ENCODE assay signal across 8 mouse cellular contexts in genomic region chr15:81663697-81664561, GRCm38 (mm10). TPM values are rescaled to one million over a fixed set of nuclear protein-coding genes. Genes with fewer than 3 reads are reported as not detected.
DNase-seq lines count a peak whose midpoint lies in the region; ATAC-seq and TF ChIP-seq lines count a peak whose summit lies in the region.

Gene L3mbtl2, plus strand, starts transcription at chr15:81663889.

- H3K9ac ChIP-seq in forebrain, embryonic 12.5 days: peak within 1 kb of the TSS; percentile 57
- H3K9ac ChIP-seq in heart, postnatal 0 days (replicated peaks; ENCODE audit: low read depth, low read length): peak within 1 kb of the TSS; percentile 77
- peak within 1 kb of the TSS; percentile 81 for H3K9ac ChIP-seq in liver, embryonic 16.5 days (ENCODE audit: low read depth, low read length)
- peak within 1 kb of the TSS; percentile 81 for H3K9ac ChIP-seq in neural tube, embryonic 13.5 days

- H3K4me2 ChIP-seq in forebrain, embryonic 12.5 days: peak within 1 kb of the TSS; percentile 86
- H3K4me2 ChIP-seq in heart, postnatal 0 days (ENCODE audit: low read depth, low read length): peak within 1 kb of the TSS; percentile 99
- peak within 1 kb of the TSS; percentile 98 for H3K4me2 ChIP-seq in liver, embryonic 16.5 days (ENCODE audit: low read depth, low read length)
- peak within 1 kb of the TSS; percentile 95 for H3K4me2 ChIP-seq in neural tube, embryonic 13.5 days

- peak within 1 kb of the TSS; percentile 98 for H3K4me3 ChIP-seq in E14TG2a.4 (replicated peaks; ENCODE audit: low read length)
- peak within 1 kb of the TSS; percentile 86 for H3K4me3 ChIP-seq in forebrain, embryonic 12.5 days (replicated peaks)
- H3K4me3 ChIP-seq in heart, postnatal 0 days (ENCODE audit: low read depth, low read length): peak within 1 kb of the TSS; percentile 90
- H3K4me3 ChIP-seq in liver, embryonic 16.5 days (ENCODE audit: low read depth, low read length): peak within 1 kb of the TSS; percentile 93
- peak within 1 kb of the TSS; percentile 91 for H3K4me3 ChIP-seq in neural tube, embryonic 13.5 days
- peak within 1 kb of the TSS; percentile 96 for H3K4me3 ChIP-seq in testis, adult 2 months (ENCODE audit: control insufficient read depth, low read depth, low read length)

- H3K9me3 ChIP-seq in E14TG2a.4 (ENCODE audit: low read length): no peaks in the 10 kb centered on the region
- H3K9me3 ChIP-seq in forebrain, embryonic 12.5 days: no peaks in the 10 kb centered on the region
- no peaks in the 10 kb centered on the region for H3K9me3 ChIP-seq in heart, postnatal 0 days (replicated peaks; ENCODE audit: control insufficient read depth, low read length)
- H3K9me3 ChIP-seq in liver, embryonic 16.5 days (replicated peaks; ENCODE audit: control insufficient read depth, low read length): no peaks in the 10 kb centered on the region
- H3K9me3 ChIP-seq in neural tube, embryonic 13.5 days: no peaks in the 10 kb centered on the region

- TF ChIP-seq EP300 in heart, postnatal 0 days (IDR thresholded peaks at IDR 0.05; ENCODE audit: low read depth): no peak

- peaks cover 65% of the 10 kb centered on the region for H3K4me1 ChIP-seq in E14TG2a.4 (replicated peaks; ENCODE audit: low read depth, low read length)
- H3K4me1 ChIP-seq in forebrain, embryonic 12.5 days: peaks cover 10% of the 10 kb centered on the region
- H3K4me1 ChIP-seq in heart, postnatal 0 days (ENCODE audit: control insufficient read depth, insufficient read depth): peaks cover 7% of the 10 kb centered on the region
- peaks cover 5% of the 10 kb centered on the region for H3K4me1 ChIP-seq in liver, embryonic 16.5 days (ENCODE audit: control insufficient read depth, low read depth, low read length)
- peaks cover 10% of the 10 kb centered on the region for H3K4me1 ChIP-seq in neural tube, embryonic 13.5 days (replicated peaks)
- H3K4me1 ChIP-seq in testis, adult 2 months (ENCODE audit: control insufficient read depth, insufficient read depth, low read length): no peaks in the 10 kb centered on the region

- ATAC-seq in forebrain, embryonic 12.5 days (ENCODE audit: low FRiP score): peak; percentile 99
- ATAC-seq in heart, postnatal 0 days (ENCODE audit: insufficient read depth, low read depth): peak; percentile 100
- ATAC-seq in liver, embryonic 16.5 days (ENCODE audit: low read depth): peak; percentile 100
- ATAC-seq in neural tube, embryonic 13.5 days (ENCODE audit: low read depth): peak; percentile 99

- H3K36me3 ChIP-seq in E14TG2a.4 (ENCODE audit: insufficient read depth, low read length): peaks cover 22% of the 10 kb centered on the region
- peaks cover 19% of the 10 kb centered on the region for H3K36me3 ChIP-seq in forebrain, embryonic 12.5 days (replicated peaks)
- peaks cover 19% of the 10 kb centered on the region for H3K36me3 ChIP-seq in heart, postnatal 0 days (replicated peaks; ENCODE audit: control insufficient read depth, insufficient read depth, low read length)
- peaks cover 3% of the 10 kb centered on the region; the same call in 1 of the 2 replicates for H3K36me3 ChIP-seq in liver, embryonic 16.5 days (ENCODE audit: control insufficient read depth, insufficient read depth)
- H3K36me3 ChIP-seq in neural tube, embryonic 13.5 days: peaks cover 22% of the 10 kb centered on the region
- H3K36me3 ChIP-seq in testis, adult 2 months (ENCODE audit: control insufficient read depth, insufficient read depth, low read length): peaks cover 1% of the 10 kb centered on the region; the same call in 1 of the 2 replicates

- 0 out of 2 replicates have a peak within 1 kb of the TSS, but pooled peaks have one; percentile 9 for H3K27ac ChIP-seq in forebrain, embryonic 12.5 days
- H3K27ac ChIP-seq in heart, postnatal 0 days (ENCODE audit: low read depth): peak within 1 kb of the TSS; percentile 36
- H3K27ac ChIP-seq in liver, embryonic 16.5 days (ENCODE audit: low read length): peak within 1 kb of the TSS; percentile 80
- H3K27ac ChIP-seq in neural tube, embryonic 13.5 days (replicated peaks): peak within 1 kb of the TSS; percentile 56; the same call in 1 of the 2 replicates
- peak within 1 kb of the TSS; percentile 96 for H3K27ac ChIP-seq in testis, adult 2 months (ENCODE audit: control insufficient read depth, insufficient read depth, low read depth, low read length)

- TF ChIP-seq CTCF in E14TG2a.4 (conservative IDR thresholded peaks at IDR 0.05; ENCODE audit: low read length): no peak
- TF ChIP-seq CTCF in heart, postnatal 0 days (IDR thresholded peaks at IDR 0.05; ENCODE audit: low read depth): no peak
- TF ChIP-seq CTCF in testis, adult 2 months (IDR thresholded peaks at IDR 0.05; ENCODE audit: control insufficient read depth, insufficient read depth, insufficient replicate concordance, low read depth, low read length): no peak

- H3K27me3 ChIP-seq in E14TG2a.4 (ENCODE audit: insufficient read depth, low read length): no peaks in the 10 kb centered on the region
- H3K27me3 ChIP-seq in forebrain, embryonic 12.5 days: no peaks in the 10 kb centered on the region
- 0 out of 2 replicates have a peak, but pooled peaks cover 3% of the 10 kb centered on the region for H3K27me3 ChIP-seq in heart, postnatal 0 days (ENCODE audit: control insufficient read depth, insufficient read depth, low read length)
- no peaks in the 10 kb centered on the region for H3K27me3 ChIP-seq in liver, embryonic 16.5 days (ENCODE audit: control insufficient read depth, insufficient read depth, low read depth, low read length)
- no peaks in the 10 kb centered on the region for H3K27me3 ChIP-seq in neural tube, embryonic 13.5 days
- H3K27me3 ChIP-seq in testis, adult 2 months (ENCODE audit: control insufficient read depth, insufficient read depth, low read length): no peaks in the 10 kb centered on the region

- DNase-seq in c-Kit-positive CD71-positive TER-119-positive erythroid progenitor cells, embryonic 14.5 days (ENCODE audit: low spot score): peak; percentile 90
- DNase-seq in heart, postnatal 0 days (ENCODE audit: low spot score): peak; percentile 91
- DNase-seq in kidney, postnatal 4 days: peak; percentile 93 to 96

- peak; percentile 81 for TF ChIP-seq POLR2A in testis, adult 2 months (IDR thresholded peaks at IDR 0.05; ENCODE audit: control insufficient read depth, low read depth, low read length)

- under 1% methylated on average over 55 of the region's 55 CpGs for WGBS in forebrain, embryonic 12.5 days
- WGBS in heart, postnatal 0 days: under 1% methylated on average over 55 of the region's 55 CpGs
- under 1% methylated on average over 55 of the region's 55 CpGs for WGBS in liver, embryonic 16.5 days (ENCODE audit: insufficient replicate concordance)
- WGBS in neural tube, embryonic 13.5 days: under 1% methylated on average over 55 of the region's 55 CpGs

RNA-seq across cellular contexts. Expression of gene L3mbtl2, which starts in this region (rescaled TPM):
- 36.8 and 39.6 TPM in 2 replicates for polyA plus RNA-seq in forebrain, embryonic 12.5 days (2016; fragmentation: Nextera tagmentation; extraction: Ambion mirVana)
- total RNA-seq in heart, postnatal 0 days (2014; rRNA removed; ENCODE audit: low replicate concordance): 17.2 and 18.6 TPM in 2 replicates
- 8.8 and 9.3 TPM in 2 replicates for polyA plus RNA-seq in heart, postnatal 0 days (2015; fragmentation: Nextera tagmentation; extraction: Ambion mirVana)
- 11.5 and 12.5 TPM in 2 replicates for polyA plus RNA-seq in liver, embryonic 16.5 days (2015; fragmentation: Nextera tagmentation; extraction: Ambion mirVana)
- 23.1 and 27.0 TPM in 2 replicates for polyA plus RNA-seq in neural tube, embryonic 13.5 days (2015; fragmentation: Nextera tagmentation; extraction: Ambion mirVana)
- 25.3 and 27.4 TPM in 2 replicates for polyA plus RNA-seq in testis, adult 2 months (2012; rRNA removed)

Comparison
In these comparisons a context has a peak if more than half of its experiments do, and no peak if none do; other contexts are left out.
1. Peak in every context shown above with its lines: DNase-seq, ATAC-seq, H3K4me3 ChIP-seq and H3K27ac ChIP-seq.
2. H3K27ac ChIP-seq: peak in every context shown above with its lines; median percentile 96 in testis, adult 2 months; 80 in liver, embryonic 16.5 days; 56 in neural tube, embryonic 13.5 days; 36 in heart, postnatal 0 days; 9 in forebrain, embryonic 12.5 days.